Mouse (Mus musculus) heart, embryonic 10.5 days (tissue): ENCODE measurements around the gene Medag. TPM values are rescaled to one million over a fixed set of nuclear protein-coding genes. Genes with fewer than 3 reads are reported as not detected.
A peak's percentile ranks its signal among the peaks of the same experiment; 100 is the strongest.

ENCODE experiments used
- DNase-seq: peaks from one replicate; pipeline ENCODE4 v3.0.0-alpha.2; 2017; ENCODE audit warnings: low spot score
- H3K27ac ChIP-seq: fragments of 300-500 bp; sonication (generic); 2 replicates; pipeline ENCODE4 v1.5.1; 2016; ENCODE audit warnings: mild to moderate bottlenecking
- H3K27me3 ChIP-seq: fragments of 300-500 bp; sonication (generic); 2 replicates; pipeline ENCODE4 v1.6.1; 2016; ENCODE audit warnings: mild to moderate bottlenecking; ENCODE audit not compliant: poor library complexity, insufficient read depth, severe bottlenecking
- H3K36me3 ChIP-seq: fragments of 300-500 bp; sonication (generic); 2 replicates; pipeline ENCODE4 v1.6.1; 2016; ENCODE audit warnings: mild to moderate bottlenecking, moderate library complexity
- H3K4me1 ChIP-seq: fragments of 300-500 bp; sonication (generic); 2 replicates; pipeline ENCODE4 v1.6.1; 2016; ENCODE audit warnings: mild to moderate bottlenecking
- H3K4me3 ChIP-seq: fragments of 300-500 bp; sonication (generic); 2 replicates; pipeline ENCODE4 v1.5.1; 2016; ENCODE audit warnings: mild to moderate bottlenecking, moderate library complexity
- H3K9me3 ChIP-seq: fragments of 300-500 bp; sonication (generic); 2 replicates; pipeline ENCODE4 v1.6.1; 2016; ENCODE audit warnings: mild to moderate bottlenecking, moderate library complexity
- WGBS: fragments of 180-500 bp; shearing (Covaris S2); methylation state at CpG from one replicate; pipeline ENCODE4 v1.1.7; 2016; 5-methylcytosine and 5-hydroxymethylcytosine counted together
- polyA plus RNA-seq: library from polyadenylated mRNA; unstranded; fragments of >200 nt; fragmentation: Nextera tagmentation; extraction: Ambion mirVana; gene quantifications from 2 replicates; pipeline ENCODE4 v1.2.1, GENCODE M21; 2016

Medag gene
- polyA plus RNA-seq, 1 experiment from 2014 or later, result 0.62 TPM

DNA sequence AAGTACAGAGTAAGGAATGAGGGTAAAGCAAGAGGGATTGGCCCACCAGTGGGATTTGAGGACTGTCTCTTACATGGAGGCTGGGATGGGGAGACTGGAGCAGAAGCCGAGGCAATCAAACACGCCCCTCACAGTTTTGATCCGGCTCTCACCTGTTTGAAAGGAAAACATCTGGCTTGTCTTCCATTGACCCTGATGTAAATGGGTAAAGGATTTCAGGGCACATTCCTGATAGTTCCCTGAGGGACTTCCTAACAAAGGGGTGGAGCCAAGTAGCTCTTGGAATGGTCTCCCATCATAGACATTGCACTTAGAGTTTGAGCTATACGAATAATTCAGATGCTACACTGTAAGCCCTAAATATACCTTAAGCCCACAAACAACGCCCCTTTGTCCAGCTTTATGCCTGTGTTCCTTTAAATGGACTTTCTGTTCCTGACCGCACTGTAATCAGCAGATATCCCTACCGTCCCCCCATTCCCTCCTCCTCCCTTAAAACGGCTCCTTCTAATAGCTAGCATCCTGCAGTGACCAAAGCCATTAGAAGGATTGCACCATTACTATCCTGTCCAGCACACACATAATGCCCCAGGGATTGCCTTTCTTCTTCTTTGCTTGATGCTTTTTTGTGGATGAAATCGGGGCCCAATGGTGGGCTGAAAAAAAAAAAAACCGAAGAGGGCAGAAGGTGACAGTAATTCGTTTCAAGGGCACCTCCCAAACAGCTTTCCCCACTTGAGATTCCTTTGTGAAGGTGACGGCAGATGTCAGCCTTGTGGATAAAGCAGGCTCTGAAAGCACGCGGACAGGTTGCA is 36.3 kb upstream of the Medag start:
- H3K4me3 ChIP-seq, result peak overlapping the region; percentile 33
- DNase-seq, result no peak
- H3K27me3 ChIP-seq, result no peaks in the 10 kb centered on the region
- H3K4me1 ChIP-seq, result peaks cover 74% of the 10 kb centered on the region
- 30% methylated on average over 14 of the region's 14 CpGs for WGBS
- no peaks in the 10 kb centered on the region for H3K9me3 ChIP-seq
- H3K27ac ChIP-seq, result peak overlapping the region; percentile 83
- no peaks in the 10 kb centered on the region for H3K36me3 ChIP-seq

DNA sequence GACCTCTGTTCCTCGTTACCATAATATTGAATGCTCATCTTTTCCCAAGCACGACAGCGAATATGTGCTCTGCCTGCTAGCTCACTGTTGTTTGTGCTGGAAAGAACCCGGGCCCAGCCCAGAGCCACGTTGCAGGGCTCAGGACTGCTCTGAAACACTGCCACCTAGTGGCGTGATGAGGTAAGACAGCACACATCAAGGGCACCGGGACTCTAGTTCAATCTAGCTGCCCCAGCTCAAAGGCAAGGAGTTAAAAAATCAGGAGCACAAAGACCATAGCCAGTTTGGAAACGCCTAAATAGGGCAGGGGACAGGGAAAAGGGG is 35.7 kb upstream of the Medag start:
- peak; percentile 94 for DNase-seq
- WGBS, result 0% methylated on average over 8 of the region's 8 CpGs
- Histone ChIP-seq H3K4me3 (peak overlapping the region; percentile 33), H3K27me3 (no peaks in the 10 kb centered on the region), H3K4me1 (peaks cover 77% of the 10 kb centered on the region), H3K27ac (peak overlapping the region; percentile 83), H3K36me3 (no peaks in the 10 kb centered on the region), H3K9me3 (no peaks in the 10 kb centered on the region)

- no peak for DNase-seq
- 67% methylated on average over 7 of the region's 7 CpGs for WGBS
- no peak overlapping the region for H3K4me3 ChIP-seq
- H3K27me3 ChIP-seq, result no peaks in the 10 kb centered on the region
- peak overlapping the region; percentile 83 for H3K27ac ChIP-seq
- H3K36me3 ChIP-seq, result no peaks in the 10 kb centered on the region
- peaks cover 82% of the 10 kb centered on the region for H3K4me1 ChIP-seq
- H3K9me3 ChIP-seq, result no peaks in the 10 kb centered on the region
These were observed 35.2 kb upstream of the Medag start for GRCm38 (mm10) chr5:149376367-149376766.

- 18% methylated on average over 6 of the region's 6 CpGs for WGBS
- Histone ChIP-seq H3K4me3 (no peak overlapping the region), H3K27ac (peak overlapping the region; percentile 83), H3K36me3 (no peaks in the 10 kb centered on the region), H3K9me3 (no peaks in the 10 kb centered on the region), H3K4me1 (peaks cover 84% of the 10 kb centered on the region), H3K27me3 (no peaks in the 10 kb centered on the region)
- DNase-seq, result no peak
These were observed 34.3 kb upstream of the Medag start for GRCm38 (mm10) chr5:149377253-149377652.

- Histone ChIP-seq H3K36me3 (no peaks in the 10 kb centered on the region), H3K27me3 (no peaks in the 10 kb centered on the region), H3K4me3 (no peak overlapping the region), H3K4me1 (peaks cover 72% of the 10 kb centered on the region), H3K27ac (peak overlapping the region; percentile 17; the same call in 1 of the 2 replicates), H3K9me3 (no peaks in the 10 kb centered on the region)
- DNase-seq, result no peak
- 70% methylated on average over 7 of the region's 7 CpGs for WGBS
These were observed 33.0 kb upstream of the Medag start for GRCm38 (mm10) chr5:149378566-149378965.

DNA sequence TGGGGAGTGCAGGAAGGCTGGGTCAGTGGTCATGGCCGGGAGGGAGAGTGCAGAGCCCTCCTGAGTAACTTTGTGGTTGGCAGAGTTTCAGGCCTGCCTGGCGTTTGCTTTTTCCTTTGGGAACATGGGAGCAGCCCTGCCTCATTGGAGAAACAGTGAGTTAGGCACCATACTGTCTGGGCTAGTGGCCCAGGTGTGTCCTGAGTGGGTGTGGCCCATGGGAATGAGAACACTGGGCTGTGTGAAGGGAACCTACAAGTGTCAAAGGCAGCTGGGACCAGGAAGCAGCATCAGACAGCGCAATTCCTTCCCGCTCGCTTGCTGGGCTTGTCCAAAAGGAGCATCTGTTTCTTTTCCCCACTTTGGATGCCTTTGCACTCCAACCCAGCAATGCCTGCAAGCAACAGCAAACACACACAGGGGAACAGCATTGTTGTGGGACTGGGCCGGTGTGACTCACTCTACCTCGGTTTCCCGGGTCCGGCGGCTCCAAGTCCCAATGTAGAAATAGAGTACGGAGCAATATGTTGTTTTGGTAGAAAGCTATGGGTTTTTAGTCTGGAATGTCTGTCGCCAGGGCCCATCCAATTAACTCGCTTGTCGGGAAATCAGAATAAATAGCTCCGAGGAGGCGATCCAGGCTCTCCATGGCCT is 32.3 kb upstream of the Medag start:
- Histone ChIP-seq H3K9me3 (no peaks in the 10 kb centered on the region), H3K27me3 (no peaks in the 10 kb centered on the region), H3K4me3 (no peak overlapping the region), H3K36me3 (no peaks in the 10 kb centered on the region), H3K4me1 (peaks cover 65% of the 10 kb centered on the region), H3K27ac (peak overlapping the region; percentile 17; the same call in 1 of the 2 replicates)
- no peak for DNase-seq
- 81% methylated on average over 16 of the region's 16 CpGs for WGBS

GRCm38 (mm10) chr5:149379861-149380260 is 31.7 kb upstream of the Medag start:
- peaks cover 59% of the 10 kb centered on the region for H3K4me1 ChIP-seq
- DNase-seq, result no peak
- no peak overlapping the region for H3K27ac ChIP-seq
- H3K4me3 ChIP-seq, result no peak overlapping the region
- no peaks in the 10 kb centered on the region for H3K9me3 ChIP-seq
- H3K36me3 ChIP-seq, result no peaks in the 10 kb centered on the region
- WGBS, result 83% methylated on average over 8 of the region's 8 CpGs
- no peaks in the 10 kb centered on the region for H3K27me3 ChIP-seq

DNA sequence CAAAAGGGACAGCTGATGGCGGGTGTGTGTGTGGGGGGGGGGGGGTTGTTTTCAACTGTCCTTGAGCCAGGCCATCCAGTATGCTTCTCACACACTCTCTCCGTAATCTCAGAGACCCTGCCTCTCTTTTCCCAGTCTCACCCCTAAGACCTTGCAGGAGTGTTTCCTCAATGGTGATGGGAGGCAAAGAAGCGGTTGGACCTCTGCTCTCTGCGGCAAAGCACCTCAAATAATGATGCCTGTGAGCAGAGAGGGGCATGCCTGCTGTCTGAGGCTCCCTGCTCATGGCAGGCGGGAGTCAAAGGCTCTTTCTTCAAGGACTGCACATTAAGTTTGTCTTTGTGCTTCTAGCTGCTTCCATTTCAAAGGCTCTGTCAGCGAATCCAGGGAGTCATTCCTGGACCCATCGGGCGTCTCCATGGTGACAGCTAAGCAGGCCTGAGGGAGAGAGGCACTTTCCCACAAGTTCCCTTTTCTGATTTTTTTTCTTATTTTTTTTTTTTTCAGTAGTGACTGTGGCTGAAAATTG is 31.1 kb upstream of the Medag start:
- H3K27me3 ChIP-seq, result no peaks in the 10 kb centered on the region
- DNase-seq, result no peak
- H3K4me3 ChIP-seq, result no peak overlapping the region
- 60% methylated on average over 8 of the region's 8 CpGs for WGBS
- no peaks in the 10 kb centered on the region for H3K9me3 ChIP-seq
- peaks cover 53% of the 10 kb centered on the region for H3K4me1 ChIP-seq
- H3K36me3 ChIP-seq, result no peaks in the 10 kb centered on the region
- H3K27ac ChIP-seq, result peak overlapping the region; percentile 16; the same call in 1 of the 2 replicates

GRCm38 (mm10) chr5:149381948-149382347 is 29.6 kb upstream of the Medag start:
- H3K9me3 ChIP-seq, result no peaks in the 10 kb centered on the region
- no peaks in the 10 kb centered on the region for H3K36me3 ChIP-seq
- 86% methylated on average over 4 of the region's 4 CpGs for WGBS
- H3K4me1 ChIP-seq, result peaks cover 38% of the 10 kb centered on the region
- DNase-seq, result no peak
- no peak overlapping the region for H3K27ac ChIP-seq
- H3K27me3 ChIP-seq, result no peaks in the 10 kb centered on the region
- H3K4me3 ChIP-seq, result no peak overlapping the region

- Histone ChIP-seq H3K27ac (no peak overlapping the region), H3K27me3 (no peaks in the 10 kb centered on the region), H3K36me3 (no peaks in the 10 kb centered on the region), H3K4me3 (no peak overlapping the region), H3K9me3 (no peaks in the 10 kb centered on the region), H3K4me1 (peaks cover 32% of the 10 kb centered on the region)
- DNase-seq, result no peak
- 79% methylated on average over 5 of the region's 5 CpGs for WGBS
These were observed 28.9 kb upstream of the Medag start for GRCm38 (mm10) chr5:149382601-149383000.

DNA sequence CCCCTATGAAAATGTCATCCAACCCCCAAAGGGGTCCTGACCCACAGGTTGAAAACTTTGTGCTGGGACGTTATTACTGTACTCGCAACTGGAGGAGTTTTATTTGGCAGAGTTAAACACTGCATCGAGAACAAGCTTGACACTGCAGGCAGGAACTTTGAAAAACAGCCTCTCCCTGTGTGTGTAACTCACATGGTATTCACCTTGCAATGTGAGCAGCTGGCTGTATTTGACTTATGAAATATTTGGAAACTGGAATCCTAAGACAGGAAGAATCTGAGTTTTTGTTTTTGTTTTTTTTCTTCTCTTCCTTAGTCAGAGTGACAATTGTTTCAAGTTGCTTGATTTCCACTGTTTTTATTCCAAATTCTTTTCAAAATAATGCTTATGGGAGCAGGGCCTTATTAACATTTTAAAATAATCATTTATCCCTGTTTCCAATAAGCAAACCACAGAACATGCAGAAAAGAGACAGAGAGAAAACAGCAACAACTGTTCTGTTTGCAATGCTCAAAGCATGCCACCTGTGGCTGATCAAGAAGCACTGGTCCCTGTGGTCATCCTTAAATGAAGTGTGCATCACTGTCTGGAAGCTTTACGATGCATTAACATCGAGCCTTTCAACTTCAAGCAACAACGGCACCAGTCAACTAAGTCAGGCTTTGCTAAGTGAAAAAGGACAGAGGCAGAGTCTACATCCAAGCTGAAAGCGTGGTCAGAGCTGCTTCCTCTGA is 26.2 kb upstream of the Medag start:
- H3K4me3 ChIP-seq, result no peak overlapping the region
- WGBS, result 84% methylated on average over 7 of the region's 7 CpGs
- no peak for DNase-seq

GRCm38 (mm10) chr5:149386294-149386850 is 25.2 kb upstream of the Medag start:
- DNase-seq, result no peak
- WGBS, result 75% methylated on average over 5 of the region's 5 CpGs
- Histone ChIP-seq H3K4me1 (peaks cover 29% of the 10 kb centered on the region), H3K4me3 (no peak overlapping the region), H3K9me3 (no peaks in the 10 kb centered on the region), H3K36me3 (no peaks in the 10 kb centered on the region), H3K27me3 (no peaks in the 10 kb centered on the region), H3K27ac (no peak overlapping the region)

More for the DNA sequence above, 26.2 kb upstream of the Medag start:
- Histone ChIP-seq H3K27me3 (no peaks in the 10 kb centered on the region), H3K36me3 (no peaks in the 10 kb centered on the region), H3K27ac (no peak overlapping the region), H3K4me1 (peaks cover 26% of the 10 kb centered on the region), H3K9me3 (no peaks in the 10 kb centered on the region)
